Mouse (Mus musculus) small intestine, adult 2 months (tissue): Measurements from ENCODE around the gene Fam43b. TPM values are rescaled to one million over a fixed set of nuclear protein-coding genes. Genes with fewer than 3 reads are reported as not detected.

Source experiments
- H3K27ac ChIP-seq: fragments of 200-500 bp; 2 replicates; pipeline ENCODE4 v1.5.1; 2012; ENCODE audit warnings: low read depth, low read length, control low read depth, inconsistent platforms; ENCODE audit not compliant: insufficient read depth
- H3K27me3 ChIP-seq: fragments of 200-500 bp; 2 replicates; pipeline ENCODE4 v1.6.1; 2012; ENCODE audit warnings: mild to moderate bottlenecking, moderate library complexity, low read length, inconsistent platforms; ENCODE audit not compliant: control insufficient read depth, insufficient read depth
- H3K36me3 ChIP-seq: fragments of 200-500 bp; 2 replicates; pipeline ENCODE4 v1.6.1; 2012; ENCODE audit warnings: mild to moderate bottlenecking, low read length, control low read depth, inconsistent platforms; ENCODE audit not compliant: control insufficient read depth, insufficient read depth
- H3K4me1 ChIP-seq: fragments of 200-500 bp; 2 replicates; pipeline ENCODE4 v1.6.1; 2012; ENCODE audit warnings: low read length, inconsistent platforms, mixed read lengths; ENCODE audit not compliant: control insufficient read depth, insufficient read depth, insufficient read length
- H3K4me3 ChIP-seq: fragments of 200-500 bp; 2 replicates; pipeline ENCODE4 v1.5.1; 2012; ENCODE audit warnings: low read depth, mild to moderate bottlenecking, control low read depth, inconsistent platforms, low read length, moderate library complexity
- CTCF ChIP-seq: fragments of 200-500 bp; IDR thresholded peaks from 2 replicates; pipeline ENCODE4 v1.5.1; 2012; ENCODE audit warnings: low read depth, mild to moderate bottlenecking, control low read depth, inconsistent platforms, low read length, moderate library complexity, mixed read lengths; ENCODE audit not compliant: insufficient replicate concordance, insufficient read length; ENCODE audit errors: extremely low read depth
- POLR2A ChIP-seq: fragments of 200-500 bp; IDR thresholded peaks from 2 replicates; pipeline ENCODE4 v1.6.1; 2012; ENCODE audit warnings: low read depth, mild to moderate bottlenecking, control low read depth, inconsistent platforms, low read length, moderate library complexity
- WGBS: fragments of 180-500 bp; shearing (Covaris S2); methylation state at CpG from one replicate; pipeline ENCODE4 v1.1.7; 2018; 5-methylcytosine and 5-hydroxymethylcytosine counted together
- polyA plus RNA-seq: library from polyadenylated mRNA; depleted of rRNA; stranded (reverse); fragments of >200 nt; gene quantifications from 2 replicates; pipeline ENCODE4 v1.2.3, GENCODE M21; 2012

Fam43b gene
- polyA plus RNA-seq, 1 experiment: not detected

DNA sequence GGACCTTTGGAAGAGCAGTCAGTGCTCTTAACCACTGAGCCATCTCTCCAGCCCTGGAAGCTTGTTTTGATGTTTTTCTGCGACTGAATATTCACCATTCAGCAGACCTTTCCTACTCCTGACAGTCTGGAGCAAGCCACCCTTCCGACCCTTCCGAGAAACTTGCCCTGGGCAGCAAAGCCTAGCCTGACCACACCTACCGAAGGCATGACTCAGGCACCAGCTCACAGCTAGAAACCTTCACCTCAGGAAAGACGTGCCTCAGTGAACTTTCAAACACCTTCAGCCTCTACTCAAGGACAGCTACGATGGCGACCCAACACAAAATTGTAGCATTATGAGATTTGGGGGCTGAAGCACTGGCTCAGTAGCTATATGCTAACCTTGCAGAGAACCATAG is 33.4 kb downstream of the Fam43b start:
- Histone ChIP-seq H3K4me3 (no peak overlapping the region), H3K27ac (peak overlapping the region; percentile 67), H3K4me1 (peaks cover 18% of the 10 kb centered on the region; the same call in 1 of the 2 replicates), H3K27me3 (no peaks in the 10 kb centered on the region), H3K36me3 (peaks cover 6% of the 10 kb centered on the region)
- TF ChIP-seq CTCF (no peak), POLR2A (no peak)
- WGBS: 65% methylated on average over 7 of the region's 7 CpGs

DNA sequence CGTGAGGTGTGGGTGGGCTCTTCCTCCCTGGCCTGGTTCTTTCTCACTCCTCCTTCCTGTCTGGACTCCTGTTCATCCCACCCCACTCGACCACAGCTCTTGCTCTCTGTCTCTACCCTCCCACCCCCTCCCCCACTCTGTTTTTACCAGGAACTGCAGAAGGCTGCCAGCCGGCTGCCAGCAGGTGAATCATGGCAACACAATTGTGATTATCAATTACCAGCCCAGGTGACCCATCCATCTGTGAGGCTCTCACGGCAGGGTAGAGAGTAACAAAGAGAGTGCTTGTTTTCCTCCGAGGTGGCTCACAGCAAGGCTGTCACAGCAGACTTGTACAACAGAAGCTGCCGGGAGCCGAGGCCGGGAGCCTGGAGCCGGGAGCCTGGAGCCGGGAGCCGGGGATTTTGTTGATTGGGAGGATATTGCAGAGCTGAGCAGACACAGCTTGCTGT is 34.9 kb downstream of the Fam43b start:
- TF ChIP-seq CTCF: no peak
- no peak for TF ChIP-seq POLR2A
- Histone ChIP-seq H3K4me3 (peak overlapping the region; percentile 10; the same call in 1 of the 2 replicates), H3K4me1 (peaks cover 18% of the 10 kb centered on the region), H3K27ac (peak overlapping the region; percentile 33; the same call in 1 of the 2 replicates), H3K36me3 (peaks cover 6% of the 10 kb centered on the region), H3K27me3 (no peaks in the 10 kb centered on the region)
- WGBS: 12% methylated on average over 11 of the region's 11 CpGs

DNA sequence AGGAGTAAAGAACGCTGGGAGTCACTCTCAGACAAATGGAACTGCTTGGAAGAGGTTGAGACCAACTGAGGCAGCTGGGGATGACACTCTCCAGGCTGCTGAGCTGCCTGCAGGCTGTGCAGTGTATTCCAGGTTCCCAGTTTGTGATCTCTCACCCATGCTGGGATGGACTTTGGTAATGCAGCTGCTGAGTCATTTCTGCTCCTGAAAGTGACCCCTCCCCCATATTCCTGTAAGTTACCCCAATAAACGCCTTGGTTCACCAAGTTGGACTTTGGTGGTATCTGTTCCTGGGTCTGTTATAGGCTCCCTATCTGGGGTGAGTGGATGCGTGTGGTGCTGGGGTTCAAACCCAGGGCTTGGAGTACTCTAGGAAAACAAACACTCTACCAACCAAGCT is 38.2 kb downstream of the Fam43b start:
- TF ChIP-seq POLR2A: no peak
- 57% methylated on average over 3 of the region's 3 CpGs for WGBS

DNA sequence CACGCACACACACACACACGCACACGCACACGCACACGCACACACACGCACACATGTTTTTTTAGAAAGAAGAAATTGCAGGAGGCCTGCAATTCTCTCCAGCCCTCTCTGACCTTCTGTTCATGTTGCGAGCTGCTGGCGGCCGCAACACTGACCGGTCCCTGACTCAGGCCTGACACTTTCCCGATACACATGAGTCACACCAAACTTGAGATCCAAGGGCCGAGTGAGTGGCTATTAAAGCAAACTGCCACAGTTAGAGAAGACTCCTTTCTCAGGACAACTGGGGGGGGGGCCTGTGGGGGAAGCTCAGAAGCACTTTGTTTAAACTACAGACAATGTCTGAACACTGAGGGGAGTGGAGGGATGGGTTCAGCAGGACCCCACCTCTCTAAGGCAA is 39.8 kb downstream of the Fam43b start:
- no peaks in the 10 kb centered on the region for H3K27me3 ChIP-seq
- H3K4me3 ChIP-seq: no peak overlapping the region
- H3K27ac ChIP-seq: peak overlapping the region; percentile 72; the same call in 1 of the 2 replicates
- H3K4me1 ChIP-seq: peaks cover 29% of the 10 kb centered on the region
- TF ChIP-seq POLR2A: no peak
- TF ChIP-seq CTCF: no peak
- H3K36me3 ChIP-seq: peaks cover 13% of the 10 kb centered on the region
- 80% methylated on average over 12 of the region's 12 CpGs for WGBS

More for the DNA sequence above, 38.2 kb downstream of the Fam43b start:
- Histone ChIP-seq H3K36me3 (peaks cover 8% of the 10 kb centered on the region), H3K27ac (peak overlapping the region; percentile 71; the same call in 1 of the 2 replicates), H3K4me3 (no peak overlapping the region), H3K27me3 (no peaks in the 10 kb centered on the region), H3K4me1 (peaks cover 35% of the 10 kb centered on the region)

DNA sequence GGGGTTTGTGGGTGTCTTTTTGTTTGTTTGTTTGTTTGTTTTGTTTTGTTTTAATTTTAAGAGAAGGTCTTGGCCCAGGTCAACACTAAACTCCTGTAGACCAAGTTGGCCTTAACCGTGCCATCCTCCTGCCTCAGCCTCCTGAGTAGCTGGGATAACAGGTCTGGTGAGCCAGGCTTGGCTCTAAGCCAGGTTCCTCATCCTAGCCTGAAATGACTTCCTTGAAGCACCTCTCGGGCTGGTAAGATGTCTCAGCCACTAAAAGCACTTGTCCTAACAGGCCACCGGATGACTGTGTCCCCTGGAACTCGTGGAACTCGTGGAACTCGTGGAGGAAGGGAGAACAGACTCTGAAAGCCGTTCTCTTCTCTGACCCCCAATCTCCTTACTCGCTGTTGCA is 40.2 kb downstream of the Fam43b start:
- Histone ChIP-seq H3K27me3 (no peaks in the 10 kb centered on the region), H3K36me3 (peaks cover 15% of the 10 kb centered on the region), H3K4me1 (peaks cover 28% of the 10 kb centered on the region), H3K27ac (peak overlapping the region; percentile 72; the same call in 1 of the 2 replicates), H3K4me3 (no peak overlapping the region)
- no peak for TF ChIP-seq CTCF
- TF ChIP-seq POLR2A: no peak
- 72% methylated on average over 8 of the region's 8 CpGs for WGBS

DNA sequence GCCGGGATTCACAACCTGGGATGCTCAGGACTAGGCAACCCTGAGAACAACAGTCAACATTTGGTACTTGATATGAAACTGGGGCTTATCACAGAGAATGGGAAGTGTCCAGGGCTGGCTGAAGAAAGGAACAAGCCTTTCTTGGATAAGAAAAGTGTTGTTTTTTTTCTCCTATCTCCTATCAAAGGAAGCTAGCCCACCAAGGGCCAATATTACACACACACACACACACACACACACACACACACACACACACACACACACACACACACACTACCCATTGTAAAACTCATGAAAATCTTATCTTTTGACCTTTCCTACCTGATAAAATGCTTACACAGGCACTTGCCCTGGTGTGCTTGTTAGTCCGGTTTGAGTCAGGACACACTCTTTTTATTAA is 40.8 kb downstream of the Fam43b start:
- Histone ChIP-seq H3K4me1 (peaks cover 25% of the 10 kb centered on the region), H3K27ac (peak overlapping the region; percentile 72)

DNA sequence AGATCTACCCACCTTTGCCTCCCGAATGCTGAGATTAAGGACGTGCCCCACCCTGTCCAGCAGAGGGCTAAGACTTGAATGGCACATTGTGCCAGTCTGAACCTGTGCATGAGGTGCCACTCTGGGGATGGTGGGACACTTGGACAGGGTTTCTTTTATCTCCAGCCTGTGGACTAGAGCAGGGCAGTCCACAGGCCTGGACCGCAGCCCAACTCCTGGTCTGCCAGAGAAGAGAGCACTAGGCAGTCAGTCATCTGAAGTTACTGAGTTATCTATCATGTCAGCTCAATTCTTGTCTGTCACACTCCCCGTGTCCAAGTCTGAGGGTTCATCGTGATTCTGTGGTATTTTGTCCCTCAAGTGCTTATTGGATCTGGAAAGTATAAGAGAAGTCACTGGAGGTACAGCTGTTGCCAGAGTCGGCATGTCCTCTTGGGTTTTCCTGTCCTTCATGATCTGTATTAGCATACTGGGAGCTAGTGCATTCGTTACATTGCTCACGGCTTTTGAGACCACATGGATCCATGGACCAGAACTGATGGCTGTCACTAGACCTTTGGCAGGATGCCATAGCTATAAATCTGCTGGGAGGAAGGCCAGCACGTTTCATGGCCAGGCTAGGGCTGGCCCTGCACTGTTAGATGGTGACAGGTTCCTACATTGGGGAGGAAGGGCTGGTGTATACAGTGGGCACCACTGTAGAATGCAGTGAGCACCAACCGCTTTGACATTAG is 42.7 kb downstream of the Fam43b start:
- H3K36me3 ChIP-seq: peaks cover 20% of the 10 kb centered on the region
- peaks cover 31% of the 10 kb centered on the region for H3K4me1 ChIP-seq
- TF ChIP-seq POLR2A (no peak), CTCF (no peak)
- WGBS: 49% methylated on average over 10 of the region's 10 CpGs
- H3K27me3 ChIP-seq: no peaks in the 10 kb centered on the region
- no peak overlapping the region for H3K4me3 ChIP-seq
- H3K27ac ChIP-seq: no peak overlapping the region

More for the DNA sequence above, 40.8 kb downstream of the Fam43b start:
- TF ChIP-seq POLR2A (no peak), CTCF (no peak)
- Histone ChIP-seq H3K36me3 (peaks cover 20% of the 10 kb centered on the region), H3K4me3 (no peak overlapping the region), H3K27me3 (no peaks in the 10 kb centered on the region)
- WGBS: 49% methylated on average over 2 of the region's 2 CpGs
